Mouse (Mus musculus): ENCODE results near the gene Rsad1.

GRCm38 (mm10) chr11:94491749-94492099 is 57.3 kb downstream of the Rsad1 start:
- no peak for TF ChIP-seq CTCF (IDR thresholded peaks at IDR 0.05; ENCODE audit: extremely low read depth, insufficient read depth, insufficient read length, insufficient replicate concordance)
- TF ChIP-seq POLR2A (IDR thresholded peaks at IDR 0.05; ENCODE audit: low read depth, low read length) = no peak

All from spleen, adult 2 months (tissue).